Mouse (Mus musculus): Measurements from ENCODE around the gene Mif4gd. TPM values are rescaled to one million over a fixed set of nuclear protein-coding genes. Genes with fewer than 3 reads are reported as not detected.
A peak's percentile ranks its signal among the peaks of the same experiment; 100 is the strongest.

Gene Mif4gd
- polyA plus RNA-seq, 1 experiment from 2014 or later = 29.7 TPM

GRCm38 (mm10) chr11:115613138-115613945 lies 573 bp upstream of the Mif4gd start:
- Histone ChIP-seq H3K4me3 (ENCODE audit: inconsistent target) (peak overlapping the region; percentile 59), H3K36me3 (ENCODE audit: inconsistent target) (peaks cover 52% of the 10 kb centered on the region), H3K79me2 (ENCODE audit: inconsistent target) (no peaks in the 10 kb centered on the region; the same call in 1 of the 2 replicates), H3K27ac (peak overlapping the region; percentile 80)
- 2% methylated on average over 16 of the region's 16 CpGs for WGBS (ENCODE audit: missing documents)

GRCm38 (mm10) chr11:115612059-115612409 lies 735 bp downstream of the Mif4gd start:
- WGBS (ENCODE audit: missing documents) = 3% methylated on average over 13 of the region's 13 CpGs
- peaks cover 53% of the 10 kb centered on the region for H3K36me3 ChIP-seq (ENCODE audit: inconsistent target)
- H3K4me3 ChIP-seq (ENCODE audit: inconsistent target) = peak overlapping the region; percentile 49
- H3K79me2 ChIP-seq (ENCODE audit: inconsistent target) = no peaks in the 10 kb centered on the region; the same call in 1 of the 2 replicates
- peak overlapping the region; percentile 34 for H3K27ac ChIP-seq

- no peak overlapping the region for H3K4me3 ChIP-seq (ENCODE audit: inconsistent target)
- H3K27ac ChIP-seq = no peak overlapping the region
- H3K36me3 ChIP-seq (ENCODE audit: inconsistent target) = peaks cover 55% of the 10 kb centered on the region; the same call in 1 of the 2 replicates
- WGBS (ENCODE audit: missing documents) = 91% methylated on average over 6 of the region's 6 CpGs
- H3K79me2 ChIP-seq (ENCODE audit: inconsistent target) = no peaks in the 10 kb centered on the region; the same call in 1 of the 2 replicates
Measured at GRCm38 (mm10) chr11:115611173-115611572, 1.6 kb downstream of the Mif4gd start.

- peaks cover 15% of the 10 kb centered on the region for H3K79me2 ChIP-seq (ENCODE audit: inconsistent target)
- WGBS (ENCODE audit: missing documents) = 88% methylated on average over 3 of the region's 3 CpGs
- H3K4me3 ChIP-seq (ENCODE audit: inconsistent target) = no peak overlapping the region
- H3K27ac ChIP-seq = no peak overlapping the region
- peaks cover 42% of the 10 kb centered on the region; the same call in 1 of the 2 replicates for H3K36me3 ChIP-seq (ENCODE audit: inconsistent target)
Measured at GRCm38 (mm10) chr11:115609576-115609975, 3.2 kb downstream of the Mif4gd start.

GRCm38 (mm10) chr11:115608421-115609399 lies 4.1 kb downstream of the Mif4gd start:
- no peak overlapping the region for H3K27ac ChIP-seq
- WGBS (ENCODE audit: missing documents) = 91% methylated on average over 20 of the region's 23 CpGs
- H3K36me3 ChIP-seq (ENCODE audit: inconsistent target) = peaks cover 41% of the 10 kb centered on the region; the same call in 1 of the 2 replicates
- no peak overlapping the region for H3K4me3 ChIP-seq (ENCODE audit: inconsistent target)
- peaks cover 20% of the 10 kb centered on the region for H3K79me2 ChIP-seq (ENCODE audit: inconsistent target)

GRCm38 (mm10) chr11:115606733-115607132 lies 6.0 kb downstream of the Mif4gd start:
- H3K4me3 ChIP-seq (ENCODE audit: inconsistent target) = no peak overlapping the region
- H3K79me2 ChIP-seq (ENCODE audit: inconsistent target) = peaks cover 36% of the 10 kb centered on the region
- H3K27ac ChIP-seq = no peak overlapping the region
- peaks cover 41% of the 10 kb centered on the region; the same call in 1 of the 2 replicates for H3K36me3 ChIP-seq (ENCODE audit: inconsistent target)
- WGBS (ENCODE audit: missing documents) = 95% methylated on average over 18 of the region's 18 CpGs

GRCm38 (mm10) chr11:115604304-115604696 lies 8.5 kb downstream of the Mif4gd start:
- H3K79me2 ChIP-seq (ENCODE audit: inconsistent target) = peaks cover 61% of the 10 kb centered on the region
- H3K4me3 ChIP-seq (ENCODE audit: inconsistent target) = peak overlapping the region; percentile 99
- WGBS (ENCODE audit: missing documents) = 0% methylated on average over 26 of the region's 26 CpGs
- peak overlapping the region; percentile 62 for H3K27ac ChIP-seq
- H3K36me3 ChIP-seq (ENCODE audit: inconsistent target) = peaks cover 35% of the 10 kb centered on the region; the same call in 1 of the 2 replicates

- H3K36me3 ChIP-seq (ENCODE audit: inconsistent target) = peaks cover 29% of the 10 kb centered on the region; the same call in 1 of the 2 replicates
- peak within 1 kb of the TSS; percentile 99 for H3K4me3 ChIP-seq (ENCODE audit: inconsistent target)
- H3K79me2 ChIP-seq (ENCODE audit: inconsistent target) = peaks cover 67% of the 10 kb centered on the region
- H3K27ac ChIP-seq = peak within 1 kb of the TSS; percentile 62
- under 1% methylated on average over 93 of the region's 93 CpGs for WGBS (ENCODE audit: missing documents)
Measured at GRCm38 (mm10) chr11:115603476-115604303, 9.1 kb downstream of the Mif4gd start, which contains the start of the genes Mrps7 and Gga3. TSS of gene Mrps7 (plus strand) at chr11:115603925. TSS of gene Gga3 (minus strand) at chr11:115604051.

GRCm38 (mm10) chr11:115603128-115603475 lies 9.7 kb downstream of the Mif4gd start:
- WGBS (ENCODE audit: missing documents) = 5% methylated on average over 15 of the region's 15 CpGs
- H3K36me3 ChIP-seq (ENCODE audit: inconsistent target) = peaks cover 23% of the 10 kb centered on the region; the same call in 1 of the 2 replicates

GRCm38 (mm10) chr11:115601174-115601573 lies 11.6 kb downstream of the Mif4gd start:
- Histone ChIP-seq H3K36me3 (ENCODE audit: inconsistent target) (peaks cover 16% of the 10 kb centered on the region), H3K4me3 (ENCODE audit: inconsistent target) (no peak overlapping the region), H3K27ac (peak overlapping the region; percentile 40), H3K79me2 (ENCODE audit: inconsistent target) (peaks cover 92% of the 10 kb centered on the region)
- 11% methylated on average over 4 of the region's 4 CpGs for WGBS (ENCODE audit: missing documents)

More at GRCm38 (mm10) chr11:115603128-115603475, 9.7 kb downstream of the Mif4gd start:
- peaks cover 73% of the 10 kb centered on the region for H3K79me2 ChIP-seq (ENCODE audit: inconsistent target)
- peak overlapping the region; percentile 42 for H3K27ac ChIP-seq
- peak overlapping the region; percentile 81 for H3K4me3 ChIP-seq (ENCODE audit: inconsistent target)

- H3K4me3 ChIP-seq (ENCODE audit: inconsistent target) = no peak overlapping the region
- 89% methylated on average over 12 of the region's 15 CpGs for WGBS (ENCODE audit: missing documents)
- peaks cover 14% of the 10 kb centered on the region for H3K36me3 ChIP-seq (ENCODE audit: inconsistent target)
- peak overlapping the region; percentile 40 for H3K27ac ChIP-seq
- peaks cover 93% of the 10 kb centered on the region for H3K79me2 ChIP-seq (ENCODE audit: inconsistent target)
Measured at GRCm38 (mm10) chr11:115600743-115601142, 12.0 kb downstream of the Mif4gd start.

- Histone ChIP-seq H3K4me3 (ENCODE audit: inconsistent target) (no peak overlapping the region), H3K27ac (peak overlapping the region; percentile 66), H3K79me2 (ENCODE audit: inconsistent target) (peaks cover 93% of the 10 kb centered on the region), H3K36me3 (ENCODE audit: inconsistent target) (peaks cover 18% of the 10 kb centered on the region)
- 91% methylated on average over 7 of the region's 7 CpGs for WGBS (ENCODE audit: missing documents)
Measured at GRCm38 (mm10) chr11:115599722-115600121, 13.0 kb downstream of the Mif4gd start.

- H3K36me3 ChIP-seq (ENCODE audit: inconsistent target) = peaks cover 32% of the 10 kb centered on the region
- peaks cover 100% of the 10 kb centered on the region for H3K79me2 ChIP-seq (ENCODE audit: inconsistent target)
- H3K4me3 ChIP-seq (ENCODE audit: inconsistent target) = no peak overlapping the region
- 54% methylated on average over 4 of the region's 4 CpGs for WGBS (ENCODE audit: missing documents)
- H3K27ac ChIP-seq = peak overlapping the region; percentile 66
Measured at GRCm38 (mm10) chr11:115598309-115598708, 14.5 kb downstream of the Mif4gd start.

All from macrophage (primary cell).